Mouse (Mus musculus) testis, adult 2 months (tissue): ENCODE measurements at regions not wholly inside any gene's neighbourhood (a gene's known extent, or its start where the extent isn't known, plus 50 kb on each side); places are given as distances from the start of the nearest gene placed in this dataset.

ENCODE experiments used
- H3K27ac ChIP-seq: fragments of 200-500 bp; 2 replicates; pipeline ENCODE4 v1.5.1; 2012; ENCODE audit warnings: low read depth, low read length; ENCODE audit not compliant: control insufficient read depth, insufficient read depth
- H3K27me3 ChIP-seq: fragments of 200-500 bp; 2 replicates; pipeline ENCODE4 v1.6.1; 2012; ENCODE audit warnings: mild to moderate bottlenecking, low read length, moderate library complexity; ENCODE audit not compliant: control insufficient read depth, insufficient read depth
- H3K36me3 ChIP-seq: fragments of 200-500 bp; 2 replicates; pipeline ENCODE4 v1.6.1; 2012; ENCODE audit warnings: mild to moderate bottlenecking, low read length; ENCODE audit not compliant: control insufficient read depth, insufficient read depth
- H3K4me1 ChIP-seq: fragments of 200-500 bp; 2 replicates; pipeline ENCODE4 v1.6.1; 2012; ENCODE audit warnings: low read length; ENCODE audit not compliant: control insufficient read depth, insufficient read depth
- H3K4me3 ChIP-seq: fragments of 200-500 bp; 2 replicates; pipeline ENCODE4 v1.5.1; 2012; ENCODE audit warnings: low read depth, mild to moderate bottlenecking, low read length, moderate library complexity, mixed read lengths; ENCODE audit not compliant: control insufficient read depth
- CTCF ChIP-seq: fragments of 200-500 bp; IDR thresholded peaks from 2 replicates; pipeline ENCODE4 v1.5.1; 2012; ENCODE audit warnings: low read depth, mild to moderate bottlenecking, inconsistent platforms, low read length, moderate library complexity; ENCODE audit not compliant: control insufficient read depth, insufficient read depth, insufficient replicate concordance
- POLR2A ChIP-seq: fragments of 200-500 bp; IDR thresholded peaks from 2 replicates; pipeline ENCODE4 v1.6.1; 2012; ENCODE audit warnings: low read depth, mild to moderate bottlenecking, inconsistent platforms, low read length, moderate library complexity; ENCODE audit not compliant: control insufficient read depth

DNA sequence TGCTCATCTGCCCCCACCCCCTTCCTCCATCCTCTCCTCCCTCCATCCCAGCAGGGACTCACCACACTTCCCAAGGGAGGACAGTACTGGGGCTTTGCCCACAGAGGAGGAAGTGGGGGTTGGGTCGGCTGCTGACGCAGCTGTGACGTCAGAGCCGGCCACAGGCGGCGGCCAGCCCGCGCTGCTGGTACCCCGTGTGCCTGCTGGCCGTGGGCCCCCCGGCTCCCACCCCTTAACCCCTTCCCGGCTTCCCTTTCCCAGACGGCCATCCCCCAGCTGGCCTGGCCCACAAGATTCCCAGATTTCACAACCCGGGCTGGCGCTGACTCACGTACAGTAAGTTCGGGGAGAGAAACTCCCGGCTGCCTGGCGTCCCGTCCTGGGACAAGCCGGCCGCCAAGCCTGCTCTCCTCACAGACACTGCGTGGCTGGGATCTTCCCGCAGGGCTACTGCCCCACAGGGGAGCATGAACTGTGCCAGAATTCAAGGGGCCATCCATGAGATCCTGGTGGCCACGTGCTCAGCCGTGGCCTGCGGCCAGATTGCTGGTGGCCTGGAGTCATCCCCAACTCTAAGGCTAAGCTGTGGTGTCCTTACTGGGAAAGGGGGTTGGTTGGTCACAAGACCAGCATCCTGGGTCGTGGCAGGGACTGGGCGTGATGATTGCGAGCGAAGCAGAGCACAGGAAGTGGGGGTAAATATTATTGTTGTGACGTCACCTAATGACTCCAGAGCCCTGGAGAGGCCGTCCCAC, 87.9 kb upstream of the Tmem189 start:
- Histone ChIP-seq H3K4me3 (peak overlapping the region; percentile 85), H3K4me1 (peaks cover 18% of the 10 kb centered on the region), H3K27ac (peak overlapping the region; percentile 57), H3K27me3 (no peaks in the 10 kb centered on the region), H3K36me3 (no peaks in the 10 kb centered on the region)
- no peak; the same call in 1 of the 2 replicates for TF ChIP-seq POLR2A
- no peak for TF ChIP-seq CTCF

DNA sequence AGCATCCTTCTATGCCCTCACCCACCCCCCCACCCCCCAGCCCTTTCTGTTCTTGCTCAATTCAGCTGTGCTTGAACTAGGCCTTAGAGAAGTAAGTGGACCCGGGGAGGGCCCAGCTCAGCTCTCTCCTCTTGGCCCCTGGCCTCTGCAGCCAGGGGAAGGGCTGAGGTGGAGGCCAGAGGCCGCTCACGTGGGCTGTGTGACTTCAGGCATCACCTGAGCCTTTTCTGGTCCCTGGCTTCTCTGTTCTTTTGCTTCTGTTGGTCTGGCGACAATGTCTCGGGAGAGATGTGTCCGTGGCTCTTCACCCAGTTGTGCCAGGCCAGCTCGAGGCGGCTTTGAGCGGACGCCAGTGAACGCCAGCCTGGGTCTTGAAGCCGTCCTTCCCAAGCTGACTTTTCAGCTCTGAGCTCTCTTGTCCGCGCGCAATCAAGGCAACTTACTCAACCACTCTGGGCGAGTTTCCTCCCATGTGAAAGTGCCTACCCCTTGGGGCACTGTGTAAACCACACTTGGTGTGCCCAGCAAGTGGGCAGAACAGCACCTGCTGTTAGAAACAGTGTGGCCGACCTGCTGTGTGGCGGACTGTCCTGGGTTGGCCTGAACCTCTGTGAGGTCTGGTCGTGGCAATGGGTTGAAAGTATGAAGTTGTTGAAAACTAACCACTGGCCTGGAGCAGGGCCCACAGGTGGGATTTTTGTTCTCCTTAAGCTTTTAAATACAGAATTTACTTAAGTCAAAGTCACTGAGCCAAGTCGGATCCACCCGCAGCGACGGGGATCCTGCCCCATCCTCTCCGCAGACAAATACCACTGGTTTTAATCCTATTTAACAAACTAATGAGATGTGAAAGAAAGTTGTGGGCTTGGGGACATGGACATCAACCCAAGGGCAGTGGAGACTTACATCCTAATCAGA, 86.9 kb upstream of the Tmem189 start:
- Histone ChIP-seq H3K27ac (no peak overlapping the region), H3K4me3 (peak overlapping the region; percentile 5; the same call in 1 of the 2 replicates), H3K36me3 (no peaks in the 10 kb centered on the region), H3K27me3 (no peaks in the 10 kb centered on the region), H3K4me1 (peaks cover 13% of the 10 kb centered on the region)
- no peak for TF ChIP-seq CTCF
- TF ChIP-seq POLR2A, result no peak

DNA sequence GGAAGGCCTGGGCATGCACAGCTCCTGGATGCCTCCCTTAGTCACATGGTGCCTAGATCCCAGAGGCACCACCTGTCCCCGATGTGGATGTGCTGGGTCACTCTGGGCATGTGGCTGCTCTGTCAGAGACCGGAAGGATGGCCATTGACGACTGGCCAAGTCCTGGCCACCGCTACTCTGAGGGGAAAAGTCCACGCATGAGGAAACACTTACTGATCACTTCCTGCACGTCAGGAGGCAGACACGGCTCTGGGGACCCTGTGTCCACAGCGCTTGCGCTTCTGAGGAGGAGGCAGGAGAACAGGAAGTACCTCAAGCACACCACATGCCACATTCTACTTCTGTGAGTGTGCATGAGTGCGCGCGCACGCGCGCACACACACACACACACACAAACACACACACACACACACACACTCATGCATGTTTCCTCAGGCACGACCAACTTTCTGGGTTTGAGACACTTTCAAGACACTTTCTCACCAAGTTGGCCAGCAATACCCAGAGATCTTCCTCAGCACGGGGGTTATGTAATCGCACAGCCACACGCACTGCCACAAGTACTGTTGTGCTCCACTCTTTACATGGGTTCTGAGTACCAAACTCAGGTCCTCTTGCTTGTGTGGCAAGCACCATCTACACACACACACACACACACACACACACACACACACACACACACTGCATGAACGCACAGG, 85.7 kb upstream of the Tmem189 start:
- Histone ChIP-seq H3K36me3 (no peaks in the 10 kb centered on the region), H3K27ac (no peak overlapping the region), H3K27me3 (no peaks in the 10 kb centered on the region), H3K4me1 (peaks cover 13% of the 10 kb centered on the region), H3K4me3 (no peak overlapping the region)
- no peak for TF ChIP-seq POLR2A
- TF ChIP-seq CTCF, result no peak

DNA sequence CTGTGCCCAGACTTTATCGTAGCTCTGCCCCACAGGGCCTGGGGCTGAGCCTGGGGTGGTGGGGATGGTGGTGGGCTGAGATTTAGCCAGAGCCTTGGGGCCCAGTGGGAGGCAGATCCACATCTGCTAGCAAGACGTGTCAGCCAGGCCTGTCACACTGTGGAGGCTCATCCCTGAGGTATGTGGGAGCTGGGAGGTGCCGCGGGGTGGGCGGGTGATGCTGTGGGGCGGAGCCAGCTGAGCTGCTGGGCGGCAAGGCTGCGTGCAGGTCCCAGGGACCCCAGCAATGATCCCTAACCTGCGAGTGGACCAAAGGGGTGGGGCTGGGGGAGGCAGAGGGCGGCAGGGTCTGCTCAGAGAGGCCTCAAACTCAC, 85.2 kb upstream of the Tmem189 start:
- Histone ChIP-seq H3K36me3 (no peaks in the 10 kb centered on the region), H3K27ac (no peak overlapping the region), H3K4me3 (no peak overlapping the region), H3K4me1 (peaks cover 17% of the 10 kb centered on the region), H3K27me3 (no peaks in the 10 kb centered on the region)
- TF ChIP-seq POLR2A (no peak), CTCF (no peak)

DNA sequence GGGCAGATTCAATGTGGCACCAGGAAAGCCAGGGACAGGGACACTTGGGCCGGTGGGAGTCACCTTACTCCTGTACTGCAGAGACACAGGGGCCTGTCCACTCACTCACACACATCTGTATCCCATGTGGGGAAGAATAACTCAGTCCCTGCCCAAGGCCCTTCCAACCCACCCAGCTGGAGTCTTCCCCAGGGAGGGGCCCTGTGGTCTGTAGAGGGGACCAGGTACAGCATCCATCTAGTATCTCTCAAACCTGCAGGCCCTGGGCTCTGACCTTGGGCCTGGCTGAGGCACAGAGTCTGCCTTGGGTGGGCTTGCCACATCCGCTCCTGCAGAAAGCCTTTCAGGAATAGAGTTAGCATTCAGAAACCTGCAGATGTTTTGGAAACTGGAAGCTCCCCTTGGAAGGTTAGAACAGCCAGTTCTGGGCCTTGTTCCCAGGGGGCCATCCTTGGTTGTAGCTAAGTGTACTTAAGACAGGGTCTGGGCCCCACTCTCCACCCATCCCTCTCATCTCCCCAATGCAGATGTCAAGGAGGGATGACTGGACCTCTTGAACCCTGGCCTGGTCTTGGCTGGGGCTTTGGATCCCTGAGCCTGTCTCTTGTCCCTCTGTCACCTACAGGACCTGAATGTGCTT, 84.7 kb upstream of the Tmem189 start:
- TF ChIP-seq CTCF (no peak), POLR2A (no peak)
- Histone ChIP-seq H3K4me1 (peaks cover 19% of the 10 kb centered on the region), H3K4me3 (no peak overlapping the region), H3K36me3 (no peaks in the 10 kb centered on the region), H3K27ac (no peak overlapping the region), H3K27me3 (no peaks in the 10 kb centered on the region)

DNA sequence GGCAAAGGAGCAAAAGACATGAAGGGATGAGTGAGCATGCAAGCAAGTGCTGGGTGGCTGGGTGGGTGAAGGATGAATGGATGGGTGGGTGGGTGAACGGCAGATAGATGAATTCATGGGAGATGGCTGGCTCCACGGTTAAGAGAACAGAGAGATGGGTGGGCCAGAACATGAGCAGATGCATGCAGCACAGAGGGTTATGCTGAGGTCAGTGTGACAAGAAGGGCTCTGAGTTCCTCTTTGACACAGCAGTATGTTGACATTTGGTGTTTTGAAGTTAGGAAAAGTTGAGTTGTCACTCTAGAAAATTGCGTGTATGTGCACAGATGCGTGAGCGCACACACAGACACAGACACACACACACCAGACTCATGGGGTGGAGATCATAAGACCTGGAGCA, 83.2 kb upstream of the Tmem189 start:
- Histone ChIP-seq H3K27ac (no peak overlapping the region), H3K36me3 (no peaks in the 10 kb centered on the region), H3K4me1 (peaks cover 14% of the 10 kb centered on the region), H3K4me3 (no peak overlapping the region), H3K27me3 (no peaks in the 10 kb centered on the region)
- no peak for TF ChIP-seq POLR2A
- no peak for TF ChIP-seq CTCF
